Mouse (Mus musculus): ENCODE results near the gene Prr15l. TPM values are rescaled to one million over a fixed set of nuclear protein-coding genes. Genes with fewer than 3 reads are reported as not detected.

Prr15l gene
- polyA plus RNA-seq, 1 experiment from 2014 or later = 0.97 TPM

DNA sequence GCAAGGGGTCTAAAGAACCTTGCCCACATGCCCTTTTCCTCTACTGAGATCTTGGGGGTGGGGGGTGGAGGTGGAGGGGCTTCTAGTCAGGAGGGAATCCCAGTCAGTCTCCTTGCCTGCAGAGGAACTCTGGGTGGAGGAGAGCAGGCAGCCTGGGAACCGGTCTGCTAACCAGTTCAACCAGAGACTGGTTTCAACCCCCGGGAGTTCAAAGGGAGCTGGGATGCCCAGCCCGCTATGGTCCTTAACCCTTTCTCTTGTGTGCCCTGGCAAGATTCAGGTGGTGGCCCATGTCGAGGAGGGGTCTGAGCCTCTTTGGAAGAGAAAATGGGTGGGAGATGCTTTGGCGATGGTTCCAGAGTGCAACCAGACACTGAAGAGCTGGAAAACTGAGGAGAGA, 787 bp downstream of the Prr15l start:
- ATAC-seq (ENCODE audit: insufficient number of reproducible peaks, low FRiP score, low TSS enrichment, low read depth) (no peak), DNase-seq (ENCODE audit: low spot score) (no peak)
- peaks cover 14% of the 10 kb centered on the region for H3K27me3 ChIP-seq (ENCODE audit: control insufficient read depth, insufficient read depth, low read length)
- H3K4me2 ChIP-seq (ENCODE audit: low read depth, severe bottlenecking) = no peak overlapping the region
- no peaks in the 10 kb centered on the region for H3K4me1 ChIP-seq (ENCODE audit: control insufficient read depth, insufficient read depth, low read length)
- no peak overlapping the region for H3K27ac ChIP-seq (replicated peaks; ENCODE audit: low read depth, low read length)
- no peak overlapping the region for H3K9ac ChIP-seq (ENCODE audit: low read length)
- 3% methylated on average over 5 of the region's 5 CpGs for WGBS
- no peak overlapping the region for H3K4me3 ChIP-seq (ENCODE audit: low read depth, low read length)
- no peaks in the 10 kb centered on the region for H3K36me3 ChIP-seq (ENCODE audit: control insufficient read depth, insufficient read depth, low read length)
- H3K9me3 ChIP-seq (ENCODE audit: control insufficient read depth, low read length) = no peaks in the 10 kb centered on the region

- WGBS = 14% methylated on average over 13 of the region's 13 CpGs
- Histone ChIP-seq H3K36me3 (ENCODE audit: control insufficient read depth, insufficient read depth, low read length) (no peaks in the 10 kb centered on the region), H3K27me3 (ENCODE audit: control insufficient read depth, insufficient read depth, low read length) (peaks cover 14% of the 10 kb centered on the region), H3K9me3 (ENCODE audit: control insufficient read depth, low read length) (no peaks in the 10 kb centered on the region), H3K4me3 (ENCODE audit: low read depth, low read length) (no peak overlapping the region), H3K4me1 (ENCODE audit: control insufficient read depth, insufficient read depth, low read length) (no peaks in the 10 kb centered on the region), H3K27ac (replicated peaks; ENCODE audit: low read depth, low read length) (no peak overlapping the region), H3K9ac (ENCODE audit: low read length) (no peak overlapping the region), H3K4me2 (ENCODE audit: low read depth, severe bottlenecking) (no peak overlapping the region)
- DNase-seq (ENCODE audit: low spot score) = no peak
- ATAC-seq (ENCODE audit: insufficient number of reproducible peaks, low FRiP score, low TSS enrichment, low read depth) = no peak
These were observed 1.3 kb downstream of the Prr15l start for GRCm38 (mm10) chr11:96929096-96929765.

DNA sequence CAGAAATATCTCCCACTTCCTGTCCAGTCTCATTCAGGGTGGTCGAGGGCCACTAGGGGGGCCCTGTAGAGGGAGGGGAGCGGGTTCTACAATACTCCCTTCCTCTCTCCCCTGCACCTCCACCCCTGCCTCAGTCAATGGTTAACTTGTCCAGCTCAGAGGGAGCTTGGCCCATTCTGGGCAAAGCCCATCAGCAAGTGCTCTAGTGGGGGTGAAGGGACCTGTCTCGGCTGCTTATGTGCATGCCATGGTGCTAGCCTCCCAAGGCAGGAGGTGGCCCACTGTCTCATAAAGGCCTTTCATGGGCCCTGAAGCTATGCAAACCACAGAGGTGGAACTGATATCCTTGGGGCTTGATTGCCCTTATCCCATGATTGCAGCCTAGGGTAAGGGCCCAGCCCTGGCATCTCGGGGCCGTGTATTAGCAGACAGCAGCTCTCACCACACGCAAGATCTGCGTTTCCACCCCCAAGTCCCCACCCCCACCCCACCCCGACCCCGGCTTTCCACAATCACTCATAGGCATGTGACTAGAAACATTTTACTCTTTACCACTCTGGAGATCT, 1.9 kb downstream of the Prr15l start:
- Histone ChIP-seq H3K27me3 (ENCODE audit: control insufficient read depth, insufficient read depth, low read length) (peaks cover 14% of the 10 kb centered on the region), H3K4me2 (ENCODE audit: low read depth, severe bottlenecking) (no peak overlapping the region; the same call in 1 of the 2 replicates), H3K36me3 (ENCODE audit: control insufficient read depth, insufficient read depth, low read length) (no peaks in the 10 kb centered on the region), H3K9ac (ENCODE audit: low read length) (no peak overlapping the region), H3K27ac (replicated peaks; ENCODE audit: low read depth, low read length) (no peak overlapping the region), H3K9me3 (ENCODE audit: control insufficient read depth, low read length) (no peaks in the 10 kb centered on the region), H3K4me1 (ENCODE audit: control insufficient read depth, insufficient read depth, low read length) (0 out of 2 replicates have a peak, but pooled peaks cover under 1% of the 10 kb centered on the region), H3K4me3 (ENCODE audit: low read depth, low read length) (no peak overlapping the region)
- no peak for ATAC-seq (ENCODE audit: insufficient number of reproducible peaks, low FRiP score, low TSS enrichment, low read depth)
- 64% methylated on average over 9 of the region's 9 CpGs for WGBS
- no peak for DNase-seq (ENCODE audit: low spot score)

- no peaks in the 10 kb centered on the region for H3K9me3 ChIP-seq (ENCODE audit: control insufficient read depth, low read length)
- WGBS = 63% methylated on average over 8 of the region's 8 CpGs
- no peak for ATAC-seq (ENCODE audit: insufficient number of reproducible peaks, low FRiP score, low TSS enrichment, low read depth)
- DNase-seq (ENCODE audit: low spot score) = no peak
- peaks cover 14% of the 10 kb centered on the region for H3K27me3 ChIP-seq (ENCODE audit: control insufficient read depth, insufficient read depth, low read length)
- H3K27ac ChIP-seq (replicated peaks; ENCODE audit: low read depth, low read length) = no peak overlapping the region
- H3K4me1 ChIP-seq (ENCODE audit: control insufficient read depth, insufficient read depth, low read length) = 0 out of 2 replicates have a peak, but pooled peaks cover 3% of the 10 kb centered on the region
- H3K9ac ChIP-seq (ENCODE audit: low read length) = no peak overlapping the region
- no peak overlapping the region for H3K4me2 ChIP-seq (ENCODE audit: low read depth, severe bottlenecking)
- no peaks in the 10 kb centered on the region for H3K36me3 ChIP-seq (ENCODE audit: control insufficient read depth, insufficient read depth, low read length)
- H3K4me3 ChIP-seq (ENCODE audit: low read depth, low read length) = no peak overlapping the region
These were observed 3.6 kb downstream of the Prr15l start for GRCm38 (mm10) chr11:96931327-96932062.

DNA sequence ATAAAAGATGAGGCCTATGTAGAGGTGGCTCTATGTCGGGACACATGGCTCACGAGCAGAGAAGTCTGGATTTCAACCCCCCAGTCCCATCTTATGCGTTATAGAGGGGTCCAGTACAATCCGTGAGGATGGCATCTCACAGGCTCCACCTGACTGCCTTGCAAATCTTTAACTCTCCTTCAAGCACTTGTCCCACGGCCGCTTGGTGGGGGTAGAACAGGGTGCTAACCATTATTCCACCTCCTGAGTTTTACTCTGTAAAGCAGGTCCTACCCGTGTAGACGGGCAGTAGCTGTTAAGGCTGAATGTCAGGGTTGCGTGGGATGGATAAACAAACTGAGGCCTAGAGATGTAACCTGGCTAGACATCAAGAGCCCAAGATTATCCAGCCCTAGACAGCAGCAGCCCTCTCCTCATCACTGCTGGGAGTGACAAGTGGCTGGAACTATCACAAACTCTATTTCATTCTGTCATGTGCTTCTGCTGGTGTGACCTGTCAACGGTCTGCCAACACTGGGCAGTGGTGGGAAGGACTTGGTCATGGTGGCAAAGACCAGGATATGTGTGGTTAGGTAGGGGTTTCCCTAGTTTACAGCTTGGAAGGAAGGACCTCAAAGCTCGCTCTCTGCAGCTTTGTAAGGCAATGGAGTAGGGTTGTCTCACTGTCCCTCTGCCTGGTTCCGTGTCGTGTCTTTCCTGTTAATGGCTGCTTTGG, 5.8 kb downstream of the Prr15l start:
- no peak overlapping the region for H3K4me3 ChIP-seq (ENCODE audit: low read depth, low read length)
- 0 out of 2 replicates have a peak, but pooled peaks cover 3% of the 10 kb centered on the region for H3K4me1 ChIP-seq (ENCODE audit: control insufficient read depth, insufficient read depth, low read length)
- H3K9me3 ChIP-seq (ENCODE audit: control insufficient read depth, low read length) = no peaks in the 10 kb centered on the region
- peaks cover 11% of the 10 kb centered on the region for H3K27me3 ChIP-seq (ENCODE audit: control insufficient read depth, insufficient read depth, low read length)
- no peaks in the 10 kb centered on the region for H3K36me3 ChIP-seq (ENCODE audit: control insufficient read depth, insufficient read depth, low read length)
- WGBS = 94% methylated on average over 13 of the region's 13 CpGs
- H3K4me2 ChIP-seq (ENCODE audit: low read depth, severe bottlenecking) = no peak overlapping the region
- DNase-seq (ENCODE audit: low spot score) = no peak
- H3K9ac ChIP-seq (ENCODE audit: low read length) = no peak overlapping the region
- no peak overlapping the region for H3K27ac ChIP-seq (replicated peaks; ENCODE audit: low read depth, low read length)
- ATAC-seq (ENCODE audit: insufficient number of reproducible peaks, low FRiP score, low TSS enrichment, low read depth) = no peak

GRCm38 (mm10) chr11:96934921-96935356, 7.0 kb downstream of the Prr15l start:
- Histone ChIP-seq H3K4me3 (ENCODE audit: low read depth, low read length) (no peak overlapping the region), H3K4me2 (ENCODE audit: low read depth, severe bottlenecking) (no peak overlapping the region; the same call in 1 of the 2 replicates), H3K36me3 (ENCODE audit: control insufficient read depth, insufficient read depth, low read length) (no peaks in the 10 kb centered on the region), H3K27ac (replicated peaks; ENCODE audit: low read depth, low read length) (no peak overlapping the region), H3K27me3 (ENCODE audit: control insufficient read depth, insufficient read depth, low read length) (peaks cover under 1% of the 10 kb centered on the region), H3K9ac (ENCODE audit: low read length) (no peak overlapping the region), H3K4me1 (ENCODE audit: control insufficient read depth, insufficient read depth, low read length) (0 out of 2 replicates have a peak, but pooled peaks cover 3% of the 10 kb centered on the region), H3K9me3 (ENCODE audit: control insufficient read depth, low read length) (no peaks in the 10 kb centered on the region)
- ATAC-seq (ENCODE audit: insufficient number of reproducible peaks, low FRiP score, low TSS enrichment, low read depth) (no peak), DNase-seq (ENCODE audit: low spot score) (peak; percentile 55)
- WGBS = 25% methylated on average over 12 of the region's 12 CpGs

DNA sequence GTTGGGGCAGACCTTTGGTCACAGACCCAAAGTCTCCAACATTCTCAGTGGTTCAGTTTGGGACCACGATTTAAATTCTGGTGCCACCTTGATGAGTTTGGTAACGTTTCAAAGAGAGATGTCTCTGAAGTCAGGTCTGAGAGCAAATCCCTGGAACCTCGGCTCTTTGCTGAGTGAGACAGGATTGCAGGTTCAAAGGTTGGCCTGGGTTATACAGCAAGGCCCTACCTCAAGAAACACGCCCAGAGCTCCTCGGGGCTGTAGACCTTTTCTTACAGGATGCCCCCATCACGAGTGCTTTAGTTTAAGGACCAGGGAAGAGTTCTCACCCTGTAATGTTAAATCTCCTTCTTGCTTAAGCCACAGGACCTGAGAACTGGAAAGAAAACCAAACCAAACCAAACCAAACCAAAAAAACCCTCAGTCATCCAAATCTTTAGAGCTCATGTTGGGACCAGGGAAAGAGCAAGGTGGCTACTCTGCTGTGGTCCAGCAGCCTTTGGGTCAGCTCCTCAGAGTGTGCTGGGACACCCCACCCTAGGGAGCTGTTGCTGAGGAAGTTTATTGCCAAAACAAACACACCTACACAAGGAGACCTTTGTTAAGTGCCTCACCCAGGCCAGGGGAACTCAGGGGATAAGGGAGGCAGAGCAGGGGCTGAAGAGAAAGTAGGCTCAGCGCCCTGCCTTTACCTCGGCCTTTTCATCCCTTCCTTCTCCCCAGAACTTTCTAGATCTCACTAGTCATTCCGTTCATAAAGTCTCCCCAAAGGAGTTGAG, 8.2 kb downstream of the Prr15l start:
- Histone ChIP-seq H3K9me3 (ENCODE audit: control insufficient read depth, low read length) (no peaks in the 10 kb centered on the region), H3K4me3 (ENCODE audit: low read depth, low read length) (no peak overlapping the region), H3K27me3 (ENCODE audit: control insufficient read depth, insufficient read depth, low read length) (no peaks in the 10 kb centered on the region), H3K9ac (ENCODE audit: low read length) (no peak overlapping the region), H3K27ac (replicated peaks; ENCODE audit: low read depth, low read length) (no peak overlapping the region), H3K4me2 (ENCODE audit: low read depth, severe bottlenecking) (no peak overlapping the region), H3K4me1 (ENCODE audit: control insufficient read depth, insufficient read depth, low read length) (0 out of 2 replicates have a peak, but pooled peaks cover 3% of the 10 kb centered on the region), H3K36me3 (ENCODE audit: control insufficient read depth, insufficient read depth, low read length) (no peaks in the 10 kb centered on the region)
- no peak for DNase-seq (ENCODE audit: low spot score)
- WGBS = 87% methylated on average over 9 of the region's 9 CpGs
- ATAC-seq (ENCODE audit: insufficient number of reproducible peaks, low FRiP score, low TSS enrichment, low read depth) = no peak
